Mouse (Mus musculus) stomach, postnatal 0 days (tissue): ENCODE measurements at regions not wholly inside any gene's neighbourhood (a gene's known extent, or its start where the extent isn't known, plus 50 kb on each side); places are given as distances from the start of the nearest gene placed in this dataset.

ENCODE experiments used
- CTCF ChIP-seq: IDR thresholded peaks from 2 replicates; pipeline ENCODE4 v1.5.1; 2016; ENCODE audit warnings: antibody characterized with exemption, low read depth, mild to moderate bottlenecking, moderate library complexity
- EP300 ChIP-seq: optimal IDR thresholded peaks from 2 replicates; pipeline ENCODE3; 2016; ENCODE audit warnings: antibody characterized with exemption

- TF ChIP-seq CTCF = no peak
- no peak for TF ChIP-seq EP300
Measured at GRCm38 (mm10) chr12:12528478-12528981, 266.6 kb downstream of the Fam49a start.
